Mouse (Mus musculus): ENCODE measurements around the gene Ciapin1. TPM values are rescaled to one million over a fixed set of nuclear protein-coding genes. Genes with fewer than 3 reads are reported as not detected.

Gene Ciapin1
- polyA plus RNA-seq, 1 experiment from 2014 or later, result 123 TPM

DNA sequence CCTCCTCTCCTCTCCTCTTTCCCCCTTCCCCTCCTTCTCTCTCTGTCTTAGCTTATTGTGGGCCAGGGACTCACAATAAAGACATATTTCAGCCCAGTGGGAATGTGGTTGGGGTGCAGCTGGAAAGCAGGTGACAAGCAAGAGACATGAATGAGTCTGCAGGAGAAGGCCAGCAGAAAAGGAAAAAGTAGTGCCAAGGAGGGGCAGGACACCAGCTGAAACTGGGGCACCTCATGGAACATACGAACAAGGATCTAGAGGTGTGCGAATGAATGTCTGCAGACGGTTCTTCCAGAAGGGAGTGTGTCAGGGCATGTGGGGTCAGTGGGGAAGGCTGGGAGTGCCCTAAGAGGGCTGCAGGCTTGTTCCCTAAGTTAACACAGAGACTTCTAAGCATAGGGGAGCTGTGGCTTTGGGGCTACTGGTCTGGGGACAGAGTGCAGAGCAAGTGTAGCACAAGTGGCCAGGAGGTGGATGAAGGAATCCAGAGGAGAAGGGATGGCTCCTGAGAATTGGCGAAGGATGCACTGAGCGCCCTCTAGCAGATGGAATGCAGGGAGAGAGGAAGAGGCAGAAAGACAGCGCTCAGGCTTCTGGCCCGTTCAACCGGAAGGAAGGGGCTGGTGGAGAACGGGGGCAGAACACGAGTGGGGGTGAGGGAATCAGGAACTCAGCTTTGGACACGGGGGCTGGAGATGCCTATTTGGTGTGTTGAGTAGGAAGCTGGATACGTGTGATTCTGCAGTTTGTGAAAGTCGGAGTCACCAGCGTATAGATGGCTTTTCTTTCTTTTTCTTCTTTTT lies 36.7 kb downstream of the Ciapin1 start:
- ATAC-seq (replicated peaks; ENCODE audit: insufficient number of reproducible peaks, low FRiP score, low TSS enrichment, low read depth) (no peak), DNase-seq (ENCODE audit: low spot score) (peak; percentile 19)
- WGBS, result 42% methylated on average over 14 of the region's 14 CpGs
- H3K4me3 ChIP-seq (ENCODE audit: low read depth, low read length), result no peak overlapping the region
- H3K9ac ChIP-seq (replicated peaks; ENCODE audit: low read length), result no peak overlapping the region
- no peaks in the 10 kb centered on the region for H3K9me3 ChIP-seq (replicated peaks; ENCODE audit: control insufficient read depth, low read length)
- H3K27ac ChIP-seq (replicated peaks; ENCODE audit: low read depth, low read length), result no peak overlapping the region
- no peaks in the 10 kb centered on the region for H3K4me1 ChIP-seq (ENCODE audit: control insufficient read depth, insufficient read depth, low read length)
- H3K4me2 ChIP-seq (ENCODE audit: low read depth, low read length), result no peak overlapping the region
- H3K36me3 ChIP-seq (replicated peaks; ENCODE audit: control insufficient read depth, insufficient read depth, low read depth, low read length), result no peaks in the 10 kb centered on the region
- H3K27me3 ChIP-seq (ENCODE audit: control insufficient read depth, insufficient read depth, low read length), result no peaks in the 10 kb centered on the region

DNA sequence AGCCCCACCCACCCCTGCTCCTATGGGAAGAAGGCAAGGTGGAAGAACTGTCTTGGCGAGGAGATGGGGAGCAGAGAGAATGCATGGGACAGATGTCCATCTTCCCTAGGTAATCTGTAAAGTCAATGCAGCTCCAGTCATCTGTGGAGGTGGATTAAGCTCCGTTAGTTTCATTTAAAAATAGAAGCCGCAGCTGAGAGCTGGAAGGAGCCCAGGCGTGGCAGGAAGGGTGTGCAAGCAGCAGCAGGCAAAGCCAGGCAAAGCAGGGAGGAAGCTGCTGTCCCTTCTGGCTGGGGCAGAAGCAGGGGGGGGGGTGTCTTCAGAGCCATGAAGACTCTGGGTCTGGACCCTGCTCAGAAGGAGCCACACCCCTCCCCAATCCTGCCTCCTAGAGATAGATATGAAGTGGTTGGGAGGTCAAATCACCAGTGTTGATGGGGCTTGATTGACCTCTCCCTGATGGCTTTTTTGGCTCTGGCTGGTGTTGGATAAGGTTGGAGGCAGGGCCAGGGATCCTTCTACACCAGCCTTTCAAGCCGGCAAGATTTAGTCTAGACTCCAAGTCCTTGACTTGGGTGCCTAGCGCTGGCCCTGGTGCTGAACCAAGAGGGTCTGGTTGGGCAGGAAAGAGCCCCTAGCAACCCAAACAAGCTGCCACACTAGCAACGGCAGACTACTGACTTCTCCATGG lies 37.7 kb downstream of the Ciapin1 start:
- Histone ChIP-seq H3K4me3 (ENCODE audit: low read depth, low read length) (no peak overlapping the region), H3K36me3 (replicated peaks; ENCODE audit: control insufficient read depth, insufficient read depth, low read depth, low read length) (no peaks in the 10 kb centered on the region), H3K27ac (replicated peaks; ENCODE audit: low read depth, low read length) (no peak overlapping the region), H3K9ac (replicated peaks; ENCODE audit: low read length) (no peak overlapping the region), H3K4me2 (ENCODE audit: low read depth, low read length) (no peak overlapping the region), H3K27me3 (ENCODE audit: control insufficient read depth, insufficient read depth, low read length) (no peaks in the 10 kb centered on the region), H3K9me3 (replicated peaks; ENCODE audit: control insufficient read depth, low read length) (no peaks in the 10 kb centered on the region), H3K4me1 (ENCODE audit: control insufficient read depth, insufficient read depth, low read length) (no peaks in the 10 kb centered on the region)
- DNase-seq (ENCODE audit: low spot score), result peak; percentile 72
- no peak for ATAC-seq (replicated peaks; ENCODE audit: insufficient number of reproducible peaks, low FRiP score, low TSS enrichment, low read depth)
- 57% methylated on average over 7 of the region's 7 CpGs for WGBS

DNA sequence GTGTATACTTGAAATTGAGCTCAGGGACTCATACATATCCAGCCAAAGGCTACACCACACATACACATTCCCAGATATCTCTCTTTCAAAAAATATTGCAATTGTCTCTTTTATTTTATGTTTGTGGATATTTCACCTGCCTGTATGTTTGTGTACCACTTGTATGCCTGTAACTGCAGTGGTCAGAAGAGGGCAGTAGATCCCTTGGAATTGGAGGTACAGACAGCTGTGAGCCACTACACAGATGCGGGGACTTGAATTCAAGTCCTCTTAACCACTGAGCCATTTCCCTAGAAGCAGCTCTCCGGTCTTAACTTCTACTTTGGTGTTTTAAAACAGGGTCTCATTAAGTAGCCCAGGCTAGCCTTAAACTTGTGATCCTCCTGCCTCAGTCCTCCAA lies 43.4 kb downstream of the Ciapin1 start:
- Histone ChIP-seq H3K36me3 (replicated peaks; ENCODE audit: control insufficient read depth, insufficient read depth, low read depth, low read length) (no peaks in the 10 kb centered on the region), H3K9ac (replicated peaks; ENCODE audit: low read length) (no peak overlapping the region), H3K27ac (replicated peaks; ENCODE audit: low read depth, low read length) (no peak overlapping the region), H3K4me1 (ENCODE audit: control insufficient read depth, insufficient read depth, low read length) (no peaks in the 10 kb centered on the region), H3K4me2 (ENCODE audit: low read depth, low read length) (no peak overlapping the region), H3K4me3 (ENCODE audit: low read depth, low read length) (no peak overlapping the region), H3K27me3 (ENCODE audit: control insufficient read depth, insufficient read depth, low read length) (no peaks in the 10 kb centered on the region), H3K9me3 (replicated peaks; ENCODE audit: control insufficient read depth, low read length) (no peaks in the 10 kb centered on the region)
- ATAC-seq (replicated peaks; ENCODE audit: insufficient number of reproducible peaks, low FRiP score, low TSS enrichment, low read depth) (no peak), DNase-seq (ENCODE audit: low spot score) (no peak)
- WGBS, result 100% methylated on average over 2 of the region's 2 CpGs

DNA sequence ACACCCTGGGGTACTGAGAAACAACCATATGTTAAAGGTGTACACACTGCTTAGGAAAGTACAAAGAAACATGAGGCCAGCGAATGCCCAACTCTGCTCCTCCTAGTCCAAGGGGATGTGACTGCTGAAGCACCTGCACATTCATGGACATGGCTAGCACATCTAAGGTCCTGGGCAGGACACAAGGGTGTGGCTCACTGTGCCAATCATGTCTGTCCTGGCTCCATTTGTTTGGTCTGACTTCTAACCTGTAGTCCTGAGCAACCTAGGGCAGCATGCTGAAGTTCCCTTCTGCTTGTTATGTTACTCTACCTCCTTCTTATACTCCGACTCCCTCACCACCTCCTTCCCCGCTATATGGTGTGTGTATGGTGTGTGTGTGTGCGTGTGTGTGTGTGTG lies 43.8 kb downstream of the Ciapin1 start:
- 93% methylated on average over 4 of the region's 4 CpGs for WGBS
- DNase-seq (ENCODE audit: low spot score) (no peak), ATAC-seq (replicated peaks; ENCODE audit: insufficient number of reproducible peaks, low FRiP score, low TSS enrichment, low read depth) (no peak)
- Histone ChIP-seq H3K4me1 (ENCODE audit: control insufficient read depth, insufficient read depth, low read length) (no peaks in the 10 kb centered on the region), H3K9ac (replicated peaks; ENCODE audit: low read length) (no peak overlapping the region), H3K4me2 (ENCODE audit: low read depth, low read length) (no peak overlapping the region), H3K27me3 (ENCODE audit: control insufficient read depth, insufficient read depth, low read length) (no peaks in the 10 kb centered on the region), H3K27ac (replicated peaks; ENCODE audit: low read depth, low read length) (no peak overlapping the region), H3K36me3 (replicated peaks; ENCODE audit: control insufficient read depth, insufficient read depth, low read depth, low read length) (no peaks in the 10 kb centered on the region), H3K4me3 (ENCODE audit: low read depth, low read length) (no peak overlapping the region), H3K9me3 (replicated peaks; ENCODE audit: control insufficient read depth, low read length) (no peaks in the 10 kb centered on the region)

DNA sequence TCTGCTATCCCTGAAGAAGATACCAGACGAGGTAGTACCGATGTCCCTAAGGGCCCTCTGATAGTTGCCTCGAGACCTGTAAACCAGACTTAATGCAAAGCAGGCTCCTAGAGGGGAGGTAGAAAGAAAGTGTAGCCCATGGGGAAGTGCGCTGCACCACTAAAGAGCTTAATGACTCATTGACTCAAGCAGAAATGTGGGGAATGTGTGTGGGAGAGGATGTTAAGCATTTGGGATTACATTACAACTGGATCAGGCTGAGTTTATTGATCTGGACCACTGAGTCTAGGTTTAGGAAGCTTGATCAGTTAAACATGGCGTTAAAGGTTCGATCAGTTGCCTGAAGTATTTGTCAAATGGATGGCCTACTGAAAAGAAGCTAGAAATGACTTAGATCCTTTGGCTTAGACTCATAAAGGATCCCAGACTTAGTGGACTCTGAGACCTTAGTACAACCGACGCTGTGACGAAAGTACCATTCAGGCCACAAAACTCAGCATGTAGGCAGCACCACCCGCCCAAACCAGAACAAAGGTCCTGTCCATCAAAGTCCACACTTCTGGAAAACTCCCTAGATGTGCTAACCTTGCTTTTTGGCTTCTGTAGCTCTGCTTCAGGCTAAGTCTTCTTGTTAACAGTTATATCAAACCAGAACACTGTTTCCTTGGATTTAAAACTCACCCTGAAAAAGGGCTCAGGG lies 48.8 kb downstream of the Ciapin1 start:
- H3K4me3 ChIP-seq (ENCODE audit: low read depth, low read length), result no peak overlapping the region
- H3K4me1 ChIP-seq (ENCODE audit: control insufficient read depth, insufficient read depth, low read length), result no peaks in the 10 kb centered on the region
- no peak overlapping the region for H3K4me2 ChIP-seq (ENCODE audit: low read depth, low read length)
- H3K27ac ChIP-seq (replicated peaks; ENCODE audit: low read depth, low read length), result no peak overlapping the region
- no peaks in the 10 kb centered on the region for H3K9me3 ChIP-seq (replicated peaks; ENCODE audit: control insufficient read depth, low read length)
- ATAC-seq (replicated peaks; ENCODE audit: insufficient number of reproducible peaks, low FRiP score, low TSS enrichment, low read depth), result no peak
- H3K36me3 ChIP-seq (replicated peaks; ENCODE audit: control insufficient read depth, insufficient read depth, low read depth, low read length), result no peaks in the 10 kb centered on the region
- DNase-seq (ENCODE audit: low spot score), result no peak
- no peak overlapping the region for H3K9ac ChIP-seq (replicated peaks; ENCODE audit: low read length)
- WGBS, result 65% methylated on average over 10 of the region's 10 CpGs
- no peaks in the 10 kb centered on the region for H3K27me3 ChIP-seq (ENCODE audit: control insufficient read depth, insufficient read depth, low read length)

DNA sequence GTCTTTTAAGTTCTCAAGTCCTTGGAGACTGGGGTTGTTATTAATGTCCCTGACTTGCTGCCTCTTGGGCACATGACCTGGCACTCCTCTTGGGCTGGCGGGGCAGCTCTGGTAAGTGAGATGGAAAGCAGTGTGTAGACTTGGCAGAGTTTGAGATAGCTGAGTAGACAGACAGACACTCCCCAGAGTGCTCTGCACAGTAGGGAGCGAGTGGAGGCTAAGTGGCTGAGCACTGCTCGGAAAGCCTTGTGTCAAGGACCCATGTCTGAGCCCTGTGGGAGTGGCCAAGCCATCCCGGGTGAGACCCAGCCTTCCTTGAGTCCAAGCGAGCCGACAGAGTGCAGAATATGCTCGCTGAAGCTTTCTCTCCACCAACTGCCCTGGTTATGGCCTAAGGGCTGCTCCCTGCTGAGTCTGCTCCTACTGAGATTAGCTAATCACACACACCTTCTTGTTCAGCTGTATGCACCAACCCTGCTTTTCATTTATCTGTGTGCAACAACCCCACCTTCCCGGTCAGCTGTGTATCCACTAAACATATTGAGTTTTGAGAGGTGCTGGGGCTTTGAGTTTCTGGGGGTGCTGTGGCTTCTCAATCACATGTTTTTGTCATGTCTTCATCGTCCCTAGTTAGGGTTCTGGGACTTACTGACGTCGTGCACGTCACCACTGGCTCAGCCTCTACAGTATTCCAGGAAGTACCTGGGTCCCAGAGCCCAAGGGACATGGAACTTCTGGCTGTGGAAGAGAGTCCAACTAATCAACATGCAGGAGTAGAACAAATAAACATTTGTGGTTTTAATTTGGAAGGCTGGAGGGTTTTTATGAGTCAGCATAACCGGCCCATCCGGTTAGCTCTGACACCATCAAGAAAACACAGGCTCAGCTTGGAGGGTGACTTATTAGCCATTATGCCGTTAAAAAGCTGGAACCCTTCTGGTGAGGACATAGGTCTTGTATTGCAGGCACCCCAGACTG lies 50.3 kb downstream of the Ciapin1 start:
- no peaks in the 10 kb centered on the region for H3K36me3 ChIP-seq (replicated peaks; ENCODE audit: control insufficient read depth, insufficient read depth, low read depth, low read length)
- no peaks in the 10 kb centered on the region for H3K9me3 ChIP-seq (replicated peaks; ENCODE audit: control insufficient read depth, low read length)
- ATAC-seq (replicated peaks; ENCODE audit: insufficient number of reproducible peaks, low FRiP score, low TSS enrichment, low read depth), result no peak
- WGBS, result 63% methylated on average over 15 of the region's 15 CpGs
- H3K9ac ChIP-seq (replicated peaks; ENCODE audit: low read length), result no peak overlapping the region
- H3K4me3 ChIP-seq (ENCODE audit: low read depth, low read length), result no peak overlapping the region
- no peaks in the 10 kb centered on the region for H3K27me3 ChIP-seq (ENCODE audit: control insufficient read depth, insufficient read depth, low read length)
- no peak overlapping the region for H3K27ac ChIP-seq (replicated peaks; ENCODE audit: low read depth, low read length)
- no peak overlapping the region for H3K4me2 ChIP-seq (ENCODE audit: low read depth, low read length)
- no peaks in the 10 kb centered on the region for H3K4me1 ChIP-seq (ENCODE audit: control insufficient read depth, insufficient read depth, low read length)
- DNase-seq (ENCODE audit: low spot score), result no peak

DNA sequence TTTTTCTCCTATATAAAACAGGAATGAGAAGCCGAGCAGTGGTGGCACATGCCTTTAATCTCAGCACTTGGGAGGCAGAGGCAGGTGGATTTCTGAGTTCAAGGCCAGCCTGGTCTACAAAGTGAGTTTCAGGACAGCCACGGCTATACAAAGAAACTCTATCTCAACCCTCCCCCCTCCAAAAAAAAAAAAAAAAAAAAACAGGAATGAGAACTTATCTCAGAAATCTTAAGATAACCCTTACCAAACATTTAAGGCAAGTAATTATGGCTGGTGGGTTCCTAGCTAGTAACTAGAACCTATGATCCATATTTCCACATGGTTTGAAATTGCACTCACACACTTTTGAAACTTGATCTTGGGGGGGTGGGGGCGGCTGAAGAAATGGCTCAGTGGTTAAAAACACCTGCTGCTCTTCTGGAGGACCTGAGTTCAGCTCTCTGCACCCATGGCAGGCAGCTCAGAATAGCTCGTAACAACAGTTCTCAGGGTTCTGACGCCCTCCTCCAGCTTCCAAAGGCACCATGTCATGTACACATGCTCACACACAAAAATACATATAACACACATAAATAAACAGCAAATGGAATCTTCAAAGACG lies 52.1 kb downstream of the Ciapin1 start:
- H3K9me3 ChIP-seq (replicated peaks; ENCODE audit: control insufficient read depth, low read length), result no peaks in the 10 kb centered on the region
- no peak overlapping the region for H3K4me2 ChIP-seq (ENCODE audit: low read depth, low read length)
- H3K27ac ChIP-seq (replicated peaks; ENCODE audit: low read depth, low read length), result no peak overlapping the region
- WGBS, result 68% methylated on average over 6 of the region's 6 CpGs
- DNase-seq (ENCODE audit: low spot score), result no peak
- no peaks in the 10 kb centered on the region for H3K36me3 ChIP-seq (replicated peaks; ENCODE audit: control insufficient read depth, insufficient read depth, low read depth, low read length)
- no peak overlapping the region for H3K4me3 ChIP-seq (ENCODE audit: low read depth, low read length)
- ATAC-seq (replicated peaks; ENCODE audit: insufficient number of reproducible peaks, low FRiP score, low TSS enrichment, low read depth), result no peak
- H3K9ac ChIP-seq (replicated peaks; ENCODE audit: low read length), result no peak overlapping the region
- H3K27me3 ChIP-seq (ENCODE audit: control insufficient read depth, insufficient read depth, low read length), result no peaks in the 10 kb centered on the region
- H3K4me1 ChIP-seq (ENCODE audit: control insufficient read depth, insufficient read depth, low read length), result no peaks in the 10 kb centered on the region

Data from embryonic facial prominence, embryonic 11.5 days (tissue).